ENCODE assay signal across 12 mouse cellular contexts in genomic region chr11:118745279-118745678, GRCm38 (mm10).
DNase-seq lines count a peak whose midpoint lies in the region; ATAC-seq and TF ChIP-seq lines count a peak whose summit lies in the region.
"Had no signal": no experiment of that assay in that cellular context is flagged by ENCODE, and none has a peak within 500 bp of the region (broad histone marks: within the 10 kb centered on the region; RNA-seq: fewer than 3 reads in every experiment).

No protein-coding gene starts in this region.

- TF ChIP-seq CTCF in kidney, adult 2 months (conservative IDR thresholded peaks at IDR 0.05; ENCODE audit: insufficient read depth, insufficient read length, low read depth, low read length) = no peak

- H3K9ac ChIP-seq in hindbrain, embryonic 16.5 days (ENCODE audit: low read depth, low read length) = no peak overlapping the region
- H3K9ac ChIP-seq in neural tube, embryonic 13.5 days = peak overlapping the region; percentile 31
- H3K9ac ChIP-seq: liver, embryonic 13.5 days had no signal

- H3K9me3 ChIP-seq in forebrain, embryonic 10.5 days = no peaks in the 10 kb centered on the region
- no peaks in the 10 kb centered on the region for H3K9me3 ChIP-seq in hindbrain, embryonic 16.5 days (ENCODE audit: control insufficient read depth, low read length)
- no peaks in the 10 kb centered on the region for H3K9me3 ChIP-seq in neural tube, embryonic 13.5 days
- H3K9me3 ChIP-seq: liver, embryonic 13.5 days had no signal

- ATAC-seq in hindbrain, embryonic 16.5 days = peak; percentile 38; the same call in 1 of the 2 replicates
- peak; percentile 53 for ATAC-seq in neural tube, embryonic 13.5 days (ENCODE audit: low read depth)

- no peaks in the 10 kb centered on the region for H3K36me3 ChIP-seq in kidney, adult 2 months (ENCODE audit: control insufficient read depth, insufficient read depth, low read length)
- H3K36me3 ChIP-seq in forebrain, embryonic 10.5 days (replicated peaks) = no peaks in the 10 kb centered on the region
- H3K36me3 ChIP-seq in hindbrain, embryonic 16.5 days (ENCODE audit: control insufficient read depth, insufficient read depth, low read length) = no peaks in the 10 kb centered on the region
- no peaks in the 10 kb centered on the region for H3K36me3 ChIP-seq in neural tube, embryonic 13.5 days
- H3K36me3 ChIP-seq: liver, embryonic 13.5 days had no signal

- no peaks in the 10 kb centered on the region for H3K27me3 ChIP-seq in kidney, adult 2 months (replicated peaks; ENCODE audit: control insufficient read depth, insufficient read depth, low read length)
- peaks cover 62% of the 10 kb centered on the region for H3K27me3 ChIP-seq in forebrain, embryonic 10.5 days (ENCODE audit: poor library complexity, severe bottlenecking)
- H3K27me3 ChIP-seq in hindbrain, embryonic 16.5 days (replicated peaks; ENCODE audit: control insufficient read depth, insufficient read depth, low read length) = peaks cover 2% of the 10 kb centered on the region; the same call in 1 of the 2 replicates
- H3K27me3 ChIP-seq in neural tube, embryonic 13.5 days = no peaks in the 10 kb centered on the region

- no peak for TF ChIP-seq POLR2A in kidney, adult 2 months (IDR thresholded peaks at IDR 0.05; ENCODE audit: low read depth, low read length)

- H3K27ac ChIP-seq in kidney, adult 2 months (ENCODE audit: insufficient read depth, low read depth, low read length) = no peak overlapping the region
- H3K27ac ChIP-seq in forebrain, embryonic 10.5 days = peak overlapping the region; percentile 63
- peak overlapping the region; percentile 41 for H3K27ac ChIP-seq in hindbrain, embryonic 16.5 days (ENCODE audit: low read depth, low read length)
- peak overlapping the region; percentile 95 for H3K27ac ChIP-seq in neural tube, embryonic 13.5 days (replicated peaks)
- H3K27ac ChIP-seq: heart, adult 2 months; liver, embryonic 13.5 days had no signal

- H3K4me2 ChIP-seq in hindbrain, embryonic 16.5 days (ENCODE audit: low read length) = peak overlapping the region; percentile 44
- peak overlapping the region; percentile 41 for H3K4me2 ChIP-seq in neural tube, embryonic 13.5 days
- H3K4me2 ChIP-seq: liver, embryonic 13.5 days had no signal

- DNase-seq in kidney, adult 2 months = peak; percentile 17
- DNase-seq in kidney, postnatal 4 days = no peak
- DNase-seq in forebrain, embryonic 10.5 days (ENCODE audit: extremely low spot score, low spot score) = no peak
- no peak for DNase-seq in urinary bladder, postnatal 14 days (ENCODE audit: low spot score)
- no peak for DNase-seq in T-cell, adult 2 months (ENCODE audit: low spot score)
- DNase-seq in thymus, postnatal 0 days (ENCODE audit: low spot score) = no peak
- DNase-seq: B cell, adult 2 months; cerebellum, adult 11 months had no signal

- H3K4me1 ChIP-seq in kidney, adult 2 months (ENCODE audit: control insufficient read depth, insufficient read depth, low read length) = no peaks in the 10 kb centered on the region
- H3K4me1 ChIP-seq in forebrain, embryonic 10.5 days = peaks cover 52% of the 10 kb centered on the region
- peaks cover 28% of the 10 kb centered on the region for H3K4me1 ChIP-seq in hindbrain, embryonic 16.5 days (ENCODE audit: control insufficient read depth, insufficient read depth, low read depth, low read length)
- H3K4me1 ChIP-seq in neural tube, embryonic 13.5 days (replicated peaks) = peaks cover 83% of the 10 kb centered on the region

- no peak overlapping the region for H3K4me3 ChIP-seq in kidney, adult 2 months (ENCODE audit: insufficient read depth, low read depth, low read length)
- H3K4me3 ChIP-seq in forebrain, embryonic 10.5 days = peak overlapping the region; percentile 41; the same call in 1 of the 2 replicates
- H3K4me3 ChIP-seq in hindbrain, embryonic 16.5 days (ENCODE audit: low read length) = no peak overlapping the region
- H3K4me3 ChIP-seq in neural tube, embryonic 13.5 days = no peak overlapping the region
- H3K4me3 ChIP-seq: liver, embryonic 13.5 days had no signal
